Mouse (Mus musculus): ENCODE data around the gene Rilpl1. TPM values are rescaled to one million over a fixed set of nuclear protein-coding genes. Genes with fewer than 3 reads are reported as not detected.

The Rilpl1 gene
- polyA plus RNA-seq, 1 experiment, result 19.8 TPM

- Histone ChIP-seq H3K27ac (ENCODE audit: insufficient read depth, low read length) (peak overlapping the region; percentile 44; the same call in 1 of the 2 replicates), H3K4me3 (ENCODE audit: insufficient read depth, low read length) (no peak overlapping the region), H3K4me1 (ENCODE audit: control insufficient read depth, insufficient read depth, low read length) (peaks cover 12% of the 10 kb centered on the region; the same call in 1 of the 2 replicates)
- TF ChIP-seq CTCF (IDR thresholded peaks at IDR 0.05; ENCODE audit: borderline replicate concordance, insufficient read depth, low read length) (no peak), POLR2A (IDR thresholded peaks at IDR 0.05; ENCODE audit: low read depth, low read length) (no peak)
Measured at GRCm38 (mm10) chr5:124449494-124449893, 81.7 kb downstream of the Rilpl1 start.

- H3K4me1 ChIP-seq (ENCODE audit: control insufficient read depth, insufficient read depth, low read length), result peaks cover 15% of the 10 kb centered on the region; the same call in 1 of the 2 replicates
- TF ChIP-seq POLR2A (IDR thresholded peaks at IDR 0.05; ENCODE audit: low read depth, low read length) (peak; percentile 56), CTCF (IDR thresholded peaks at IDR 0.05; ENCODE audit: borderline replicate concordance, insufficient read depth, low read length) (no peak)
- H3K4me3 ChIP-seq (ENCODE audit: insufficient read depth, low read length), result peak overlapping the region; percentile 55
- peak overlapping the region; percentile 76 for H3K27ac ChIP-seq (ENCODE audit: insufficient read depth, low read length)
Measured at GRCm38 (mm10) chr5:124446301-124446881, 84.8 kb downstream of the Rilpl1 start.

DNA sequence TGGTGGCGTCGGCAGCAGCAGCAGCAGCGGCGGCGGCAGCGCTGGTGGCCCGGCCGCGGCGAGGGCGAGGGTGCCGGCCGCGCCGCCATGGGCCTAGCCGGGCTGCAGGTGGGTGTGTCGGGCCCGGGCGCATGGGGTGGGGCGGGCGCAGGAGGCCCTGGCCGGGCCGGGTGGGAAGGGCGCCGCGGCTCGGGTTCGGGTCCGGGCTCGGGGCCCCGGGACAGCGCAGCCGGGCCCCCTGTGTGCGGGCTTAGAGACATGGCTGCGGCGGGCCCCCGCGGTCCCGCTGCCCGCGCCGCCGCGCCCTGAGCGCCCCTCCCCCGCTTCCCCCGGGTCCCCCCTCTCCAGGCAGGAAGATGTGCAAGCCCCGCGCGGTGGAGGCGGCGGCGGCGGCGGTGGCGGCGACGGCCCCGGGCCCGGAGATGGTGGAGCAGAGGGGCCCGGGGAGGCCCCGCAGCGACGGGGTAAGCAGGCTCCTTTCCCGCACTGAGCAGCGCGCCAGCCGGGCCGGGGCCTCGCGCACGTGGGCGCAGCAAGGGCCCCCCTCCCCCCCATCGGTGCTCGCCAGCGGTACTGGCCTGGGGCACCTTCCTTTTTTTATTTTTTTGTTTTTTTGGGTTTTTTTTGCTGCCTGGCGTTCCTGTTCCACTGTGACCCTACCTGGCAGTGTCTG is 85.4 kb downstream of the Rilpl1 start:
- peak overlapping the region; percentile 76 for H3K27ac ChIP-seq (ENCODE audit: insufficient read depth, low read length)
- peak overlapping the region; percentile 55 for H3K4me3 ChIP-seq (ENCODE audit: insufficient read depth, low read length)
- TF ChIP-seq CTCF (IDR thresholded peaks at IDR 0.05; ENCODE audit: borderline replicate concordance, insufficient read depth, low read length), result no peak
- TF ChIP-seq POLR2A (IDR thresholded peaks at IDR 0.05; ENCODE audit: low read depth, low read length), result no peak
- H3K4me1 ChIP-seq (ENCODE audit: control insufficient read depth, insufficient read depth, low read length), result peaks cover 15% of the 10 kb centered on the region; the same call in 1 of the 2 replicates

DNA sequence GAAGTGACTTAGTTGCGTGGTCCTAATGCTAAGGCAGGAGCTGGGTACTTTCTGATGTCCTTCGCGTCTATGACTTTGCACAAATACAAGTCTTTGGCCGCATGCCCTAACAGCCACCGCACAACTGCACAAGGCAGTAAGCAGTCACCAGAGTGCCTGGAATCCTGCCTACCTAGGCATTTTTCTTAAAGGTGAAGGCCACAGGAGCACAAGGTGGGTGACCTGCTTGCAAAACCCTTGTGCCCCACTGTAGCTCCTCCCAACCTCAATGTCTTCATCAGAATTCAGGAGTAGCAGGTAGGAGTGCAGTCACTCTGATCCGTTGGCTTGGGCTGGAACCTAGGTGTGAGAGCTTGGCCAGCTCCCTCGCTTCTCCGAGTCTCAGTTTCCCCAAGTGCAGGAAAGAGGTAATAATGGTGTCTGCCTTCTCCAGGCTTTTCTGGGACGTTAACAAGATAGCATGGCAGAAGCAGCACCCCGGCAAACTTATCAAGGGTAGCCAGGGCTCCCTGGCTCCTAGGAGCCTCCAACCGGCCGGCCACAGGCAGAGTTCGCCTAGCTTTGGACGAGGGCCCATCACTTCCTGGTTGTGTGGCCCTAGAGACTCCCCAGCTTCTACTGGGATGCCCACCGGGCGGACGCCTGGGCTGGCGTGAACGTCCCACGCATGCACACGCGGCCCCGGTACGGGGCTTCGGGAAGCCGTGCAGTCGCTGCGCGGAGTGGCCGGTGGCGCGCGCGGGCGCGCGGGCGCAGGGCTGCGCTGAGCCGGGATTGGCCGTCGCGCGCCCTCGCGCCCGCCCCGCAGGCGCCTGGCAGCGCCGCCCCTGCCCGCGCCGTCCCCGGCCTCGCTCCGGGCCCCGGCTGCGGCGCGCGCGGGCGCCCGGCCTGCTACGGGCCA is 86.3 kb downstream of the Rilpl1 start:
- TF ChIP-seq CTCF (IDR thresholded peaks at IDR 0.05; ENCODE audit: borderline replicate concordance, insufficient read depth, low read length), result no peak
- peak; percentile 82 for TF ChIP-seq POLR2A (IDR thresholded peaks at IDR 0.05; ENCODE audit: low read depth, low read length)
- Histone ChIP-seq H3K27ac (ENCODE audit: insufficient read depth, low read length) (peak overlapping the region; percentile 84), H3K4me1 (ENCODE audit: control insufficient read depth, insufficient read depth, low read length) (peaks cover 15% of the 10 kb centered on the region; the same call in 1 of the 2 replicates), H3K4me3 (ENCODE audit: insufficient read depth, low read length) (peak overlapping the region; percentile 78)

- TF ChIP-seq CTCF (IDR thresholded peaks at IDR 0.05; ENCODE audit: borderline replicate concordance, insufficient read depth, low read length) (no peak), POLR2A (IDR thresholded peaks at IDR 0.05; ENCODE audit: low read depth, low read length) (no peak)
- H3K4me1 ChIP-seq (ENCODE audit: control insufficient read depth, insufficient read depth, low read length), result peaks cover 13% of the 10 kb centered on the region; the same call in 1 of the 2 replicates
- H3K27ac ChIP-seq (ENCODE audit: insufficient read depth, low read length), result peak overlapping the region; percentile 84; the same call in 1 of the 2 replicates
- no peak overlapping the region for H3K4me3 ChIP-seq (ENCODE audit: insufficient read depth, low read length)
Measured at GRCm38 (mm10) chr5:124444208-124444607, 87.0 kb downstream of the Rilpl1 start.

Other genes with a start within 250 kb of the Rilpl1 start
- gene Mphosph9, start 203.4 kb downstream of the Rilpl1 start, polyA plus RNA-seq (2011; ENCODE audit: insufficient read length, low read depth, missing spikeins), result 9.4 and 15.0 TPM in 2 replicates
- 11.8 and 12.9 TPM in 2 replicates for gene 2810006K23Rik, start 203.3 kb downstream of the Rilpl1 start, polyA plus RNA-seq (2011; ENCODE audit: insufficient read length, low read depth, missing spikeins)
- 179 and 242 TPM in 2 replicates for gene Cdk2ap1, start 168.3 kb downstream of the Rilpl1 start, polyA plus RNA-seq (2011; ENCODE audit: insufficient read length, low read depth, missing spikeins)
- 77.5 and 90.2 TPM in 2 replicates for gene Sbno1, start 105.4 kb downstream of the Rilpl1 start, polyA plus RNA-seq (2011; ENCODE audit: insufficient read length, low read depth, missing spikeins)
- gene Kmt5a, start 91.5 kb downstream of the Rilpl1 start, polyA plus RNA-seq (2011; ENCODE audit: insufficient read length, low read depth, missing spikeins), result 89.9 and 94.2 TPM in 2 replicates
- gene Rilpl2, start 53.0 kb downstream of the Rilpl1 start, polyA plus RNA-seq (2011; ENCODE audit: insufficient read length, low read depth, missing spikeins), result 12.2 and 13.8 TPM in 2 replicates
- gene Snrnp35, start 48.3 kb downstream of the Rilpl1 start, polyA plus RNA-seq (2011; ENCODE audit: insufficient read length, low read depth, missing spikeins), result 11.1 and 12.1 TPM in 2 replicates
- 510 and 665 TPM in 2 replicates for gene Tmed2, start 9.3 kb upstream of the Rilpl1 start, polyA plus RNA-seq (2011; ENCODE audit: insufficient read length, low read depth, missing spikeins)
- 8.1 and 9.2 TPM in 2 replicates for gene Ddx55, start 21.5 kb upstream of the Rilpl1 start, polyA plus RNA-seq (2011; ENCODE audit: insufficient read length, low read depth, missing spikeins)
- 43.6 and 49.8 TPM in 2 replicates for gene Eif2b1, start 47.7 kb upstream of the Rilpl1 start, polyA plus RNA-seq (2011; ENCODE audit: insufficient read length, low read depth, missing spikeins)
- 39.9 and 48.2 TPM in 2 replicates for gene Gtf2h3, start 47.7 kb upstream of the Rilpl1 start, polyA plus RNA-seq (2011; ENCODE audit: insufficient read length, low read depth, missing spikeins)
- 46.6 and 50.4 TPM in 2 replicates for gene Atp6v0a2, start 97.2 kb upstream of the Rilpl1 start, polyA plus RNA-seq (2011; ENCODE audit: insufficient read length, low read depth, missing spikeins)
- 0.25 and 0.30 TPM in 2 replicates for gene Dnah10, start 193.7 kb upstream of the Rilpl1 start, polyA plus RNA-seq (2011; ENCODE audit: insufficient read length, low read depth, missing spikeins)

All from embryonic fibroblast, embryonic 13.5 days (primary cell).